Mouse (Mus musculus): ENCODE data around the gene Rbfox1.

- TF ChIP-seq CTCF (IDR thresholded peaks at IDR 0.05; ENCODE audit: low read depth) (no peak), EP300 (optimal IDR thresholded peaks at IDR 0.05) (no peak)
Measured at GRCm38 (mm10) chr16:7146454-7146853, 1261.3 kb downstream of the Rbfox1 start.
